Mouse (Mus musculus) small intestine, adult 2 months (tissue): ENCODE data around the gene Hydin.

Experiments
- CTCF ChIP-seq: fragments of 200-500 bp; IDR thresholded peaks from 2 replicates; pipeline ENCODE4 v1.5.1; 2012; ENCODE audit warnings: low read depth, mild to moderate bottlenecking, control low read depth, inconsistent platforms, low read length, moderate library complexity, mixed read lengths; ENCODE audit not compliant: insufficient replicate concordance, insufficient read length; ENCODE audit errors: extremely low read depth
- POLR2A ChIP-seq: fragments of 200-500 bp; IDR thresholded peaks from 2 replicates; pipeline ENCODE4 v1.6.1; 2012; ENCODE audit warnings: low read depth, mild to moderate bottlenecking, control low read depth, inconsistent platforms, low read length, moderate library complexity

- TF ChIP-seq CTCF (no peak), POLR2A (no peak)
These were observed 8.9 kb downstream of the Hydin start for GRCm38 (mm10) chr8:110275465-110276258.
